Mouse (Mus musculus) embryonic facial prominence, embryonic 10.5 days (tissue): ENCODE measurements around the gene Retreg1. TPM values are rescaled to one million over a fixed set of nuclear protein-coding genes. Genes with fewer than 3 reads are reported as not detected.

Experiments
- DNase-seq: peaks from one replicate; pipeline ENCODE4 v3.0.0-alpha.2; 2017; ENCODE audit warnings: low spot score
- H3K27ac ChIP-seq: fragments of 300-500 bp; sonication (generic); replicated peaks from 2 replicates; pipeline ENCODE4 v1.5.1; 2016; ENCODE audit warnings: mild to moderate bottlenecking
- H3K27me3 ChIP-seq: fragments of 300-500 bp; sonication (generic); replicated peaks from 2 replicates; pipeline ENCODE4 v1.6.1; 2016; ENCODE audit warnings: low read depth, mild to moderate bottlenecking; ENCODE audit not compliant: poor library complexity, severe bottlenecking
- H3K36me3 ChIP-seq: fragments of 300-500 bp; sonication (generic); replicated peaks from 2 replicates; pipeline ENCODE4 v1.6.1; 2016; ENCODE audit warnings: mild to moderate bottlenecking, moderate library complexity
- H3K4me1 ChIP-seq: fragments of 300-500 bp; sonication (generic); 2 replicates; pipeline ENCODE4 v1.6.1; 2016
- H3K4me3 ChIP-seq: fragments of 300-500 bp; sonication (generic); 2 replicates; pipeline ENCODE4 v1.5.1; 2016; ENCODE audit warnings: mild to moderate bottlenecking, moderate library complexity
- H3K9me3 ChIP-seq: fragments of 300-500 bp; sonication (generic); 2 replicates; pipeline ENCODE4 v1.6.1; 2016; ENCODE audit warnings: mild to moderate bottlenecking
- WGBS: fragments of 180-500 bp; shearing (Covaris S2); methylation state at CpG from one replicate; pipeline ENCODE4 v1.1.7; 2016; 5-methylcytosine and 5-hydroxymethylcytosine counted together
- microRNA-seq: library from miRNA; unstranded; fragments of <30 nt; microRNA quantifications from one replicate; pipeline ENCODE4, GENCODE M21; 2017
- polyA plus RNA-seq: library from polyadenylated mRNA; unstranded; fragments of >200 nt; fragmentation: Nextera tagmentation; extraction: Ambion mirVana; gene quantifications from 2 replicates; pipeline ENCODE4 v1.2.1, GENCODE M21; 2016

Gene Retreg1
- polyA plus RNA-seq, 1 experiment from 2014 or later, result 2.5 TPM

DNA sequence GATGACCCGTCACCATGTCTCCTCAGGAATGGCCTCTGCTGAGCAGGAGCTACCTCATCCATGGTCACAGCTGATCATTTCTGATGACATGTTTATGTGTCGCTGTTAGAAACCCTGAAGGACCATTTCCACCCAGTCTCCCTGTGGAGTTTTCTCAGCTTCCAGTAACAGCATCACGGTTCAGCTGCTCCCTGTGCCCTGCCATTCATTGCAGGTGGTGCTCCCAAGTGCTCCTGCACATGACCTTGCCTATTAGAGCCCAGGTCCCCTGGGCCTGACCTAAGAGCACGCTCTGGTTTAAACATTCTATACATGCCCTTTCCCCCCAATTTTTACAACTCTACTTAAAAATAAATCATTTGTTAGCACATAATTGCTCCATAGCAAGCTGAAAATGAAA lies 169.9 kb downstream of the Retreg1 start:
- peak; percentile 24 for DNase-seq
- Histone ChIP-seq H3K4me3 (no peak overlapping the region), H3K27me3 (no peaks in the 10 kb centered on the region), H3K4me1 (peaks cover 22% of the 10 kb centered on the region), H3K27ac (no peak overlapping the region), H3K9me3 (no peaks in the 10 kb centered on the region), H3K36me3 (no peaks in the 10 kb centered on the region)
- 63% methylated on average over 4 of the region's 4 CpGs for WGBS

- H3K27me3 ChIP-seq, result no peaks in the 10 kb centered on the region
- no peak overlapping the region for H3K27ac ChIP-seq
- no peaks in the 10 kb centered on the region for H3K36me3 ChIP-seq
- 38% methylated on average over 14 of the region's 14 CpGs for WGBS
- no peak overlapping the region for H3K4me3 ChIP-seq
- no peaks in the 10 kb centered on the region for H3K9me3 ChIP-seq
- DNase-seq, result peak; percentile 79
- peaks cover 22% of the 10 kb centered on the region for H3K4me1 ChIP-seq
These were observed 173.1 kb downstream of the Retreg1 start for GRCm38 (mm10) chr15:26015979-26016665.

DNA sequence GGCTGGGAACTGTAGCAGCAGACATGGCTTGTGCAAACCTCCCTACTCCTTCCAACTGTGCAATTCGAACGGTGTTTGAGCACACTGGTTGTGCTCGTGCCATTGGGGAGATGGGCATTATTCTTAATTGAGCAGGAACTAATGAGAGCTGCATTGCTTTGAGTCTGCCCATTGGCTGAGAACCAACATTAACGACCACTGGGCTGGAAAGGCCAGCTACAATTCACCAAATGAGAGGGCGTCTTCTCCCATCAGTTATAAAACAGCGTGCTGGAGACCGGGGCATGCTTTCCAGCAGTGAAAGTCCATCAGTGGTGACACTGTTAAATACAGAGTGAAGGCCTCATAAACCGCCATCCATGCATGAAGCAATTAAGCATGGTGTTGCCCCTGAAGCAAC lies 178.7 kb downstream of the Retreg1 start:
- no peaks in the 10 kb centered on the region for H3K9me3 ChIP-seq
- H3K4me3 ChIP-seq, result no peak overlapping the region
- DNase-seq, result no peak
- H3K27me3 ChIP-seq, result no peaks in the 10 kb centered on the region
- 73% methylated on average over 8 of the region's 8 CpGs for WGBS
- peaks cover 7% of the 10 kb centered on the region; the same call in 1 of the 2 replicates for H3K4me1 ChIP-seq
- no peak overlapping the region for H3K27ac ChIP-seq
- no peaks in the 10 kb centered on the region for H3K36me3 ChIP-seq

GRCm38 (mm10) chr15:26022636-26023035 lies 179.7 kb downstream of the Retreg1 start:
- Histone ChIP-seq H3K9me3 (no peaks in the 10 kb centered on the region), H3K4me3 (no peak overlapping the region), H3K4me1 (no peaks in the 10 kb centered on the region), H3K27me3 (no peaks in the 10 kb centered on the region), H3K27ac (no peak overlapping the region), H3K36me3 (no peaks in the 10 kb centered on the region)
- 81% methylated on average over 5 of the region's 5 CpGs for WGBS
- no peak for DNase-seq

Small RNA genes within 50 kb of the gene (microRNA-seq; reads per million reads assigned to microRNA genes)
- not detected for gene Mir7212

Other genes with a start within 250 kb of the Retreg1 start
- 44.2 and 47.2 TPM in 2 replicates for gene Myo10, start 220.7 kb upstream of the Retreg1 start, polyA plus RNA-seq
- gene Zfp622, start 141.2 kb downstream of the Retreg1 start, polyA plus RNA-seq, result 21.4 and 26.4 TPM in 2 replicates